13 mouse cellular contexts compared by ENCODE assay signal in the genomic region with DNA sequence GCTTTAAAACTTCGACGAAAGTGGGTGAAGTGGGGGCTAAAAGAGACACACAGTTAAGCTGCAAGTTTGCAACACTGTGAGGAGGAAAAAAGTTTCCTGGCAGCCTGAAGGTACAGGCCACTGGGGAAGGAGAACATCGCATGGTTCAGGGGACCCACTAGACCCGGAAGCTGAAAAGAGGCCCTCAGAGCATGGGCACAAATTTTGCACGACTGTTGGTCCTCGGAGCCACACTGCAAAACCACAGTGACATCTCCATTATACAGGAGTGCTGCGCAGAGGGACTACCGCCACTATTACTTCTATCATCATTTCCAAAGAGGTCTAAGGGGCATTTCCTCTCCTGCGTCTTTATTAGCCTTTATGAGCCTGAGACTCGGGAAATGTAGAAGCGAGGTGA. TPM values are rescaled to one million over a fixed set of nuclear protein-coding genes. Genes with fewer than 3 reads are reported as not detected.
DNase-seq lines count a peak whose midpoint lies in the region; ATAC-seq and TF ChIP-seq lines count a peak whose summit lies in the region.
"Had no signal": no experiment of that assay in that cellular context is flagged by ENCODE, and none has a peak within 500 bp of the region (broad histone marks: within the 10 kb centered on the region; RNA-seq: fewer than 3 reads in every experiment).

No protein-coding gene starts in this region.

- no peak for TF ChIP-seq CTCF in stomach, postnatal 0 days (IDR thresholded peaks at IDR 0.05; ENCODE audit: low read depth)

- peaks cover 96% of the 10 kb centered on the region for H3K27me3 ChIP-seq in forebrain, embryonic 13.5 days
- peaks cover 100% of the 10 kb centered on the region for H3K27me3 ChIP-seq in limb, embryonic 10.5 days (ENCODE audit: low read depth, poor library complexity, severe bottlenecking)
- H3K27me3 ChIP-seq in stomach, postnatal 0 days (ENCODE audit: control insufficient read depth, insufficient read depth, low read length) = peaks cover 4% of the 10 kb centered on the region; the same call in 1 of the 2 replicates

- no peak for ATAC-seq in forebrain, embryonic 13.5 days
- no peak for ATAC-seq in stomach, postnatal 0 days (ENCODE audit: low FRiP score, low TSS enrichment)
- ATAC-seq: inflammation-experienced regulatory T-cells, adult 6 months had no signal

- H3K4me2 ChIP-seq in forebrain, embryonic 13.5 days = peak overlapping the region; percentile 44
- H3K4me2 ChIP-seq in stomach, postnatal 0 days (replicated peaks; ENCODE audit: low read depth) = peak overlapping the region; percentile 56

- peak; percentile 35 for DNase-seq in retina, embryonic 14.5 days (ENCODE audit: low spot score)
- no peak for DNase-seq in retina, postnatal 1 day
- peak; percentile 35 for DNase-seq in limb, embryonic 10.5 days (ENCODE audit: low spot score)
- DNase-seq in stomach, postnatal 0 days (ENCODE audit: low spot score) = no peak
- DNase-seq in cerebellum, adult 8-10 months = no peak
- no peak for DNase-seq in spleen, adult 18-20 months
- no peak for DNase-seq in thymus, postnatal 10 days (ENCODE audit: low spot score in 2 of 2)
- DNase-seq: cerebellum, postnatal 36 days; gastrocnemius, postnatal 14 days; layer of hippocampus, adult 9-11 months; thymus, postnatal 25 days had no signal

- peak overlapping the region; percentile 79 for H3K27ac ChIP-seq in forebrain, embryonic 13.5 days
- H3K27ac ChIP-seq in limb, embryonic 10.5 days = no peak overlapping the region
- H3K27ac ChIP-seq in stomach, postnatal 0 days (replicated peaks) = 0 out of 2 replicates have a peak overlapping the region, but pooled peaks have one; percentile 18

- WGBS in forebrain, embryonic 13.5 days = 5% methylated on average over 11 of the region's 11 CpGs
- 3% methylated on average over 11 of the region's 11 CpGs for WGBS in limb, embryonic 10.5 days
- WGBS in stomach, postnatal 0 days = 53% methylated on average over 11 of the region's 11 CpGs

- H3K4me1 ChIP-seq in forebrain, embryonic 13.5 days = peaks cover 36% of the 10 kb centered on the region
- H3K4me1 ChIP-seq in limb, embryonic 10.5 days = peaks cover 66% of the 10 kb centered on the region
- H3K4me1 ChIP-seq in stomach, postnatal 0 days (replicated peaks; ENCODE audit: control insufficient read depth, insufficient read depth) = 0 out of 2 replicates have a peak, but pooled peaks cover 2% of the 10 kb centered on the region

- TF ChIP-seq EP300 in stomach, postnatal 0 days (optimal IDR thresholded peaks at IDR 0.05) = no peak

- peak overlapping the region; percentile 4; the same call in 1 of the 2 replicates for H3K4me3 ChIP-seq in forebrain, embryonic 13.5 days
- no peak overlapping the region; the same call in 1 of the 2 replicates for H3K4me3 ChIP-seq in limb, embryonic 10.5 days
- H3K4me3 ChIP-seq in stomach, postnatal 0 days (ENCODE audit: low read depth, low read length) = peak overlapping the region; percentile 14; the same call in 1 of the 2 replicates

- H3K9me3 ChIP-seq in forebrain, embryonic 13.5 days (replicated peaks) = no peaks in the 10 kb centered on the region
- no peaks in the 10 kb centered on the region for H3K9me3 ChIP-seq in limb, embryonic 10.5 days (replicated peaks)
- H3K9me3 ChIP-seq in stomach, postnatal 0 days (ENCODE audit: control insufficient read depth, low read length) = no peaks in the 10 kb centered on the region

- H3K9ac ChIP-seq in forebrain, embryonic 13.5 days = peak overlapping the region; percentile 50
- H3K9ac ChIP-seq in stomach, postnatal 0 days (ENCODE audit: low read length) = no peak overlapping the region

- H3K36me3 ChIP-seq in forebrain, embryonic 13.5 days (ENCODE audit: poor library complexity, severe bottlenecking) = no peaks in the 10 kb centered on the region
- H3K36me3 ChIP-seq in limb, embryonic 10.5 days = no peaks in the 10 kb centered on the region
- no peaks in the 10 kb centered on the region for H3K36me3 ChIP-seq in stomach, postnatal 0 days (ENCODE audit: control insufficient read depth, insufficient read depth, low read length)

RNA-seq across cellular contexts. Expression of a gene that starts 32.7 kb away (rescaled TPM):
- 97.9 and 132 TPM in 2 replicates for polyA plus RNA-seq in forebrain, embryonic 13.5 days (2015; fragmentation: Nextera tagmentation; extraction: Ambion mirVana)
- 48.0 and 56.8 TPM in 2 replicates for polyA plus RNA-seq in limb, embryonic 10.5 days (2016; fragmentation: Nextera tagmentation; extraction: Ambion mirVana)
- 52.8 and 53.9 TPM in 2 replicates for polyA plus RNA-seq in stomach, postnatal 0 days (2015; fragmentation: Nextera tagmentation; extraction: Ambion mirVana)

Comparison
In these comparisons a context has a peak if more than half of its experiments do, and no peak if none do; other contexts are left out.
1. DNase-seq: peak in retina, embryonic 14.5 days (single experiment) and limb, embryonic 10.5 days (single experiment); none in retina, postnatal 1 day (single experiment), stomach, postnatal 0 days (single experiment), cerebellum, adult 8-10 months (single experiment), spleen, adult 18-20 months (0 of 2) and thymus, postnatal 10 days (0 of 2).